Mouse (Mus musculus) ES-Bruce4 (cell line): ENCODE results near the gene Zc3h12c. TPM values are rescaled to one million over a fixed set of nuclear protein-coding genes. Genes with fewer than 3 reads are reported as not detected.

Experiments
- H3K27ac ChIP-seq: 2 replicates; pipeline ENCODE4 v1.5.1; 2012; ENCODE audit warnings: low read length, inconsistent platforms; ENCODE audit not compliant: insufficient read depth
- H3K27me3 ChIP-seq: 2 replicates; pipeline ENCODE4 v1.6.1; 2012; ENCODE audit warnings: mild to moderate bottlenecking, low read length, inconsistent platforms; ENCODE audit not compliant: control insufficient read depth, poor library complexity, insufficient read depth, severe bottlenecking
- H3K36me3 ChIP-seq: 2 replicates; pipeline ENCODE4 v1.6.1; 2012; ENCODE audit warnings: inconsistent platforms, mild to moderate bottlenecking, low read length, moderate library complexity; ENCODE audit not compliant: control insufficient read depth, poor library complexity, insufficient read depth, severe bottlenecking
- H3K4me1 ChIP-seq: one replicate; pipeline ENCODE4 v1.8.1; 2011; ENCODE audit warnings: low read length; ENCODE audit not compliant: control insufficient read depth, insufficient read depth
- H3K4me3 ChIP-seq: 2 replicates; pipeline ENCODE4 v1.5.1; 2011; ENCODE audit warnings: low read depth, mild to moderate bottlenecking, low read length
- H3K9ac ChIP-seq: 2 replicates; pipeline ENCODE4 v1.6.1; 2012; ENCODE audit warnings: low read depth, mild to moderate bottlenecking, inconsistent platforms; ENCODE audit not compliant: poor library complexity, severe bottlenecking
- H3K9me3 ChIP-seq: replicated peaks from 2 replicates; pipeline ENCODE4 v1.6.1; 2012; ENCODE audit warnings: mild to moderate bottlenecking, low read length, inconsistent platforms; ENCODE audit not compliant: control insufficient read depth, poor library complexity, insufficient read depth, severe bottlenecking
- CTCF ChIP-seq: IDR thresholded peaks from one replicate; pipeline ENCODE4 v1.8.1; 2011; ENCODE audit warnings: low read depth, low read length
- EP300 ChIP-seq: IDR thresholded peaks from 2 replicates; pipeline ENCODE4 v1.6.1; 2011; ENCODE audit warnings: low read depth, low read length; ENCODE audit not compliant: insufficient read depth
- POLR2A ChIP-seq: IDR thresholded peaks from one replicate; pipeline ENCODE4 v1.8.1; 2011; ENCODE audit warnings: low read length; ENCODE audit not compliant: insufficient read depth
- polyA plus RNA-seq: library from polyadenylated mRNA; stranded (reverse); fragments of >200 nt; gene quantifications from 2 replicates; pipeline ENCODE4 v1.2.4, GENCODE M21; 2011; ENCODE audit warnings: low read depth; ENCODE audit not compliant: missing spikeins, insufficient read depth, insufficient read length

The Zc3h12c gene
- polyA plus RNA-seq, 1 experiment: 6.5 TPM

GRCm38 (mm10) chr9:52104225-52104615 is 64.2 kb downstream of the Zc3h12c start:
- no peaks in the 10 kb centered on the region for H3K4me1 ChIP-seq
- no peak overlapping the region for H3K4me3 ChIP-seq
- no peaks in the 10 kb centered on the region for H3K36me3 ChIP-seq
- no peak for TF ChIP-seq EP300
- no peak for TF ChIP-seq CTCF
- TF ChIP-seq POLR2A: no peak
- no peak overlapping the region for H3K27ac ChIP-seq
- H3K9ac ChIP-seq: no peak overlapping the region
- no peaks in the 10 kb centered on the region for H3K9me3 ChIP-seq
- H3K27me3 ChIP-seq: no peaks in the 10 kb centered on the region

DNA sequence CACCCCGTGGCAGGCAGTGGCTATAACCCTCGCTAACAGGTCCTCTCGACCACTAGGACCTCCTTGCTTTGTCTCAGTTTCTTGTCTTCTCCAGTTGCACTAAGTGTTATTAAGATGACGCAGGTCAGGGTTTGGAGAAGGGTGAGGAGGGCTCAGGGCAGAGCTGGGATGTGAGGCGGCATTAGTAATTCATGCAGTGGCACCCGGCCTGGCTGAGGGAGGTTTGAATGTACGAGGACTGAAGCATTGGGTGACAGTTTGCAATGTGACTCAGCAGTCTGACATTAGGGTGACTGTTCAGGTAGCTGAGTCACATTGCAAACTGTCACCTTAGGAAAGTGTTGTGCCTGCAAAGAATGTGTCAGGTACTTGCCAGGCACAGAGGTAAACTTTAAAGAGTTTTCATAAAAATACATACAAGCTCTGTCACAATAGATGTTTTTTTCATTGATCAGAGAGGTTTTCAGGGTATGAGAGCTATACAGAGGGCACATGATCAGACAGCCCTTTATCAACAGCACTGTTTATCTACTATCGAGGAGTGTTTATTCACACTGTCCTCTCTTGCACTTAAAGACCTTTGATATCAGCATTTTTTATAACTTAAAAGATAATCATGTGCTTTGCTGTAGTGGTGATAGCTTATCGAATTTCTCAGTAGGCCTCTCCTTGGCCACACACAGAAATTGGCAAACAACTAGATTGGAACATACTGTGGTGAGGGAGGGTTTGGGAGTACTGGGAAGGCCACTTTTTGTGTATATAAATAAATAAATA is 64.7 kb downstream of the Zc3h12c start:
- Histone ChIP-seq H3K4me1 (no peaks in the 10 kb centered on the region), H3K27me3 (no peaks in the 10 kb centered on the region), H3K9ac (no peak overlapping the region), H3K9me3 (no peaks in the 10 kb centered on the region), H3K36me3 (no peaks in the 10 kb centered on the region), H3K27ac (no peak overlapping the region), H3K4me3 (no peak overlapping the region)
- no peak for TF ChIP-seq CTCF
- TF ChIP-seq POLR2A: no peak
- TF ChIP-seq EP300: no peak

DNA sequence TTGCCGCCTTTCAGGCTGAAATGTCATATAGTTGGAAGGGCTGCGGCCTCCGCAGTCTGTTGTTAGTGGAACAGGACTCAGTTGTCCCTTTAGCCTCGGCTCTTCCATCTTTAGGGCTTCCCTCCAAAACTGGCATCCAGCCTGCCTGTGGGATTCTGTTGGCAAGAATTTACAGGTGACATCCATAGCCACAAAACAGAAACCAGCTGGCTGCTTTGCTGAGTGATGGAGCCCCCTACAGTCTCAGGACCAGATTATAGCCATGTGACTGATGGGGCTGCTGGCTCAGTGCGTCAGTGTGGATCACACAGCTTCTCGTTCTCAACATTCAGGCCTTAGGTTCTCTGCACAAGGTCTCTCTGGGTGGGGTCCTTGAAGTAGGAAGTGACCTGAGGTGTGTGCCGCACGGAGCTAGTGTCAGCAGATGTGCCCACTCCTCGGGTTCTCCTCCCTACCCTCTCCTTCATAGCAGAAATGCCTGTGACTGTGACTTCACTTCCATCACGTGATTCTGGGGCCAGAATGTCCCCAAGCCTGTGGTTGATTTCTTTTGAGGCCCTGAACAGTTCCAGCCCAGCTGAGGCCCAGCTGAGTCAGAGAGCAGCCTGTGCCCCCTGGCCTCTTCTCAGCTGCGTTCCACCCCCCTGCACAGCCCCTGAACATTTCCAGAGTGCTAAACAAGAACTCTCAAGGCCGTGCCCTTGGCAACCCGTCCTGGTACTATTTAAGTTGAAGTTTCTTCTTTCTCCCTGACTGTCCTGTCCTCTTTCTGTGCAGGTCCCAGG is 66.1 kb downstream of the Zc3h12c start:
- no peak overlapping the region for H3K4me3 ChIP-seq
- no peaks in the 10 kb centered on the region for H3K9me3 ChIP-seq
- TF ChIP-seq POLR2A (no peak), EP300 (no peak), CTCF (no peak)
- H3K4me1 ChIP-seq: no peaks in the 10 kb centered on the region
- no peak overlapping the region for H3K9ac ChIP-seq
- H3K36me3 ChIP-seq: no peaks in the 10 kb centered on the region
- no peak overlapping the region for H3K27ac ChIP-seq
- no peaks in the 10 kb centered on the region for H3K27me3 ChIP-seq

DNA sequence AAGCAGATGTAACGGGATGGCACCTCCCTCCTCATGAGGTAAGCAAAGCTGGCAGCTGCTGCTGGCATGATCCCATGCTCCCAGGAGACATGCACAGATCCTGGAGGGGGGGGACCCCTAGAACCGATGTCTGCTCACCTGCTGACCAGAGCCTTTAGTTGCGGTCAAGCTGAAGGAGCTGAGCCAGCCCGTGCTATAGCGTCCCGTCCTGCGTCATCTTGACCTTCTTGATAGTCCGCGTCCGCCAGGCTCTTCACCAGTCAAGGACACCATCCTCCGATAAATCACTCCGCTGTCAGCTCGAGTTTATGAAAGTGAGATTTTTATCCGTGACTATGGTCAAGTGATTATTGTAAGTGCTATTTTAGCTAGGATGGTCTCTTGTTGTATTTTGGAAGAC is 67.9 kb downstream of the Zc3h12c start:
- TF ChIP-seq POLR2A: no peak
- TF ChIP-seq EP300: no peak
- Histone ChIP-seq H3K27ac (no peak overlapping the region), H3K9me3 (no peaks in the 10 kb centered on the region), H3K27me3 (no peaks in the 10 kb centered on the region), H3K4me3 (no peak overlapping the region), H3K4me1 (no peaks in the 10 kb centered on the region), H3K36me3 (no peaks in the 10 kb centered on the region), H3K9ac (no peak overlapping the region)

DNA sequence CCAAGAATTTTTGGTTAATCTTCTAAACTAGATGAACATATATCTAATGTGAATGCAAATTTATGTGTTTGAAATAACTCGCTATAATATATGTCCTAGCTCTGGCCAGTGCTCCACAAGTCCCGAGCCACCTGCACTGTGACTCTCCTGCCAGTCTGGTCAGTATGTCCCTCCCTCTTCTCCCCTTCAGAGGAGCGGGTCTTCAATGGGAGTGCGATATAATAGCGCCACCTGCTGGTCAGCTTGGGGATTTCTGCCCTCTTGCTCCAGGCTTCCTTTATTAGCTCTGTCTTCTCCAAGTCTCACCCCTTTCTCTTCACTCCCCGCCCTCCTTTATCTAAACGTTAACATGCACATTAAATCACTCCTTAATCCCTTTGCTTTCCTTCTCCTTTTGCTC is 69.8 kb downstream of the Zc3h12c start:
- Histone ChIP-seq H3K9ac (no peak overlapping the region), H3K27ac (no peak overlapping the region), H3K27me3 (no peaks in the 10 kb centered on the region), H3K36me3 (no peaks in the 10 kb centered on the region), H3K9me3 (no peaks in the 10 kb centered on the region), H3K4me1 (no peaks in the 10 kb centered on the region), H3K4me3 (no peak overlapping the region)
- no peak for TF ChIP-seq POLR2A
- 0 out of 2 replicates have a peak, but pooled peaks have one; percentile 13 for TF ChIP-seq EP300
- peak; percentile 97 for TF ChIP-seq CTCF

DNA sequence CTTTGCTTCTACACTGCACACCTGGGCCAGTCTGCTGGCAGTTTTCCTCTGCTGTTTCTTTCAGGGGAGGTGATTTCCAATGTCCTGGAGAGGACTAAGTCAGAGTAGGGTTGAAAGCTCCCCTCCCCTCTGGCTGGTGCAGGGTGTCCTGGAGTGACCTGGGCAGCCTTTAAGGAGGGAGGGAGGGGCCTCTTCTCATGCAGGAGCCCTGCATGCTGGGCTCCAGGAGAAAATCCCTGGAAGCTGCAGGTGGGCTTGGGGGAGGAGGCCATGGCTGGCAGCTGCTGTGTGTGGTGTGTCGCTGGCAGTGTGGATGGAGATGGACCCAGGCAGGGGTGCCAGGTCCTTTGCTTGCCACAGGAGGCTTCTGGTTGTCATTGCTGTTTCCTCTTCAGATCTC is 71.0 kb downstream of the Zc3h12c start:
- Histone ChIP-seq H3K36me3 (no peaks in the 10 kb centered on the region), H3K4me1 (no peaks in the 10 kb centered on the region), H3K9me3 (no peaks in the 10 kb centered on the region), H3K4me3 (no peak overlapping the region), H3K27ac (no peak overlapping the region), H3K27me3 (no peaks in the 10 kb centered on the region), H3K9ac (no peak overlapping the region)
- no peak for TF ChIP-seq POLR2A
- TF ChIP-seq CTCF: no peak
- no peak for TF ChIP-seq EP300
